In the genomic region with DNA sequence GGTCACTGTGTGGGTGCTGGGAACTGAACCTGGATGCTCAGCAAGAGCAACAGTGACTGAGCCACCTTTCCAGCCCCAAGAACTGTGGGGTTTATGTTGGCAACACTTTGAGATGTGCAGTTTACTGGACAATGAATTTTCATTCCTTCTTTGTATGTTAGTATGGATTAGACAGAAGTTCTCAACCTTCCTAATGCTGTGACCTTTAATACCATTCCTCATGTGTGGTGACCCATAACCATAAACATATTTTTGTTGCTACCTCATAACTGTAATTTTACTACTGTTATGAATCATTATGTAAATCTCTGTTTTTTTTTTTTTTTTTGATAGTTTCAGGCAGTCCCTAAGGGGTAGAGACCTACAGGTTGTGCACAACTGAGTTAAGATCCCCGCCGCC, we compare ENCODE assay signal across 1 mouse cellular context.
TF ChIP-seq lines count a peak whose summit lies in the region.

No protein-coding gene starts in this region.

TF ChIP-seq in CH12.LX, 34 proteins besides CTCF, POLR2A, EP300 and RAD21:
- TF ChIP-seq E2F4 (IDR thresholded peaks at IDR 0.05; ENCODE audit: insufficient replicate concordance, low read depth, low read length): no peak
- 0 out of 2 replicates have a peak, but pooled peaks have one; percentile 40 for TF ChIP-seq ZNF384 (IDR thresholded peaks at IDR 0.05; ENCODE audit: low read depth, low read length)
- TF ChIP-seq RCOR1 (conservative IDR thresholded peaks at IDR 0.05; ENCODE audit: low read depth, low read length): no peak
- no peak for TF ChIP-seq HCFC1 (IDR thresholded peaks at IDR 0.05; ENCODE audit: low read depth, low read length)
